Mouse (Mus musculus): ENCODE data around the gene Prss53. TPM values are rescaled to one million over a fixed set of nuclear protein-coding genes. Genes with fewer than 3 reads are reported as not detected.

Gene Prss53
- not detected for polyA plus RNA-seq (2014; fragmentation: Illumina TruSeq; extraction: RNeasy Lipid Tissue Mini Kit (QIAGEN cat#74804); ENCODE audit: low read depth, low replicate concordance)

DNA sequence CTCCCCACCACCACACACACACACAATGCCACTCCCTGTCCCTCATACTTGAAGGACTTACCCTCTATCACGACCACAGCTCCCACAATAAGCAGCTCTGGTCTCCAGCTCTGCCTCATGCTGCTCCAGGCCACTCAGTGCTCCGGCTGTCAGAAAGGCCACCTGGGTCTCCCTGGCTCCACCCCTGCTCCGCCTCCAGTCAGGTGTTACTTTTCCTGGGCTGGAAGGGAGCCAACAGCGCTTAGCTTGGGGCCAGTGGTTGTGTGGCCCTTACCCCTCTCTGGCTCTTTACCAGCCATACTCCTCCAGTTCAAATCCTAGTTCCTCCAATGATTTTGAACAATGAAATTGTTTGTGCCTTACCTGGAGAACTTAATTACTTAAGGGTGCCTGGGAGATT lies at the start of gene Prss53:
TSS of gene Prss53 (minus strand) at position 173 of the 400 bp plus-strand sequence.

DNA sequence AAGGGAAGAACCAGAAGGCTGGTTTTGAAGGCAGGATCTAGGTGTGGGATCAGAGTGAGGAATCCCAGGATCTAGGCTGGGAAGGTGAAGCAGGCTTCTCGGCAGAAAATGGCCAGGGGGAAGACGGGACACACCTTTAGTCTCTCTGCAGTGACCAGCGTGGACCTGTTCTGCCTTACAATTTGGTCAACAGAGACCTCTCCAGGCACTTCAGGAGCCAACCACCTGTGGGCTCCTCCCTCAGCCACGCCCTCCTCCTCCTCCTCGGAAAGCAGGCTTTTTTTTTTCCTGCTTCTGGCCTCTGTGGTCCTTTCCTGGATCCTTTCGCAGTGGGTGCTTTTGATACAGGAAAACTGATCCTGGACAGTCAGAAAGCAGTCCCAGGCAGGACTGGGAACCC lies 39.2 kb upstream of the Prss53 start, which contains the start of gene Prss8:
TSS of gene Prss8 (minus strand) at position 182 of the 400 bp plus-strand sequence.

DNA sequence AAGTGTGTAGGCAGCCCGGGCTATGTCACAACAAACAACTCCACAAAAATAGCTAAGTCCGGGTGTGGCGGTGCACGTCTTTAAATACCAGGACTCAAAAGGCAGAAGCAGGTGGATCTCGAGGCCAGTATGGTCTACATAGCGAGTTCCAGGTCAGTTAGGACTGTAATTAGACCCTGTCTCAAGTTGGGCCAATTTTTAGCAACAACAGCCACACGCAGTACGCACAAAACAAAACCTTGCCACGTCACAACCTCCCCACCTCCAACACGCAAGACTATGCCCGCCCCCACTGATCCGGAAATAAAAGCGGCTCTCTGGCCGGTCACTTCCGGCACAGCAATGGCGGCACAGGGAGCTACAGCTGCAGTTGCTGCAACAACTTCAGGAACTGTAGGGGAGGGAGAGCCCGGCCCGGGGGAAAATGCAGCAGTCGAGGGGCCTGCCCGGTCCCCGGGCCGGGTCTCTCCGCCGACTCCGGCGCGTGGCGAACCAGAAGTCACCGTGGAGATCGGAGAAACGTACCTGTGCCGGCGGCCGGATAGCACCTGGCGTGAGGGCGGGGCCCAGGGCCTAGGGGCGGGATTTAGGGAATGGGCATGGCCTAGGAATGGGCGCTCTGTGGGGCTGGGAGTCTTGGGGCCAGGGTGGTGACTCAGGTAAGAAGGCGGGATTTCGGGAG lies 21.6 kb upstream of the Prss53 start, which contains the start of gene Kat8:
TSS of gene Kat8 (plus strand) at position 327 of the 682 bp plus-strand sequence.

GRCm38 (mm10) chr7:127903971-127904796 lies 13.4 kb upstream of the Prss53 start, which contains the start of gene Bckdk:
Gene Bckdk, plus strand, starts transcription at chr7:127904082.

GRCm38 (mm10) chr7:127895442-127895841 lies 4.7 kb upstream of the Prss53 start, which contains the start of the genes Gm21974 and Vkorc1:
Gene Gm21974, minus strand, starts transcription at chr7:127895454.
Gene Vkorc1, minus strand, starts transcription at chr7:127895617.

GRCm38 (mm10) chr7:127876467-127877348 lies 14.1 kb downstream of the Prss53 start, which contains the start of gene Zfp668:
Gene Zfp668, minus strand, starts transcription at chr7:127876828.

GRCm38 (mm10) chr7:127876041-127876466 lies 14.7 kb downstream of the Prss53 start, which contains the start of gene Zfp646:
Gene Zfp646, plus strand, starts transcription at chr7:127876221.

Other genes starting within 250 kb of the Prss53 start
- gene Bcl7c, start 182.0 kb downstream of the Prss53 start, polyA plus RNA-seq (2014; fragmentation: Illumina TruSeq; extraction: RNeasy Lipid Tissue Mini Kit (QIAGEN cat#74804); ENCODE audit: low read depth, low replicate concordance), result 5.5 TPM
- 2.6 TPM for gene Ctf1, start 178.2 kb downstream of the Prss53 start, polyA plus RNA-seq (2014; fragmentation: Illumina TruSeq; extraction: RNeasy Lipid Tissue Mini Kit (QIAGEN cat#74804); ENCODE audit: low read depth, low replicate concordance)
- not detected for gene Ctf2, start 158.8 kb downstream of the Prss53 start, polyA plus RNA-seq (2014; fragmentation: Illumina TruSeq; extraction: RNeasy Lipid Tissue Mini Kit (QIAGEN cat#74804); ENCODE audit: low read depth, low replicate concordance)
- 0.29 TPM for gene Fbxl19, start 146.4 kb downstream of the Prss53 start, polyA plus RNA-seq (2014; fragmentation: Illumina TruSeq; extraction: RNeasy Lipid Tissue Mini Kit (QIAGEN cat#74804); ENCODE audit: low read depth, low replicate concordance)
- gene Orai3, start 121.2 kb downstream of the Prss53 start, polyA plus RNA-seq (2014; fragmentation: Illumina TruSeq; extraction: RNeasy Lipid Tissue Mini Kit (QIAGEN cat#74804); ENCODE audit: low read depth, low replicate concordance), result 5.6 TPM
- gene Setd1a, start 114.3 kb downstream of the Prss53 start, polyA plus RNA-seq (2014; fragmentation: Illumina TruSeq; extraction: RNeasy Lipid Tissue Mini Kit (QIAGEN cat#74804); ENCODE audit: low read depth, low replicate concordance), result 7.7 TPM
- gene Gm49388, start 105.4 kb downstream of the Prss53 start, polyA plus RNA-seq (2014; fragmentation: Illumina TruSeq; extraction: RNeasy Lipid Tissue Mini Kit (QIAGEN cat#74804); ENCODE audit: low read depth, low replicate concordance), result not detected
- 17.3 TPM for gene Hsd3b7, start 90.4 kb downstream of the Prss53 start, polyA plus RNA-seq (2014; fragmentation: Illumina TruSeq; extraction: RNeasy Lipid Tissue Mini Kit (QIAGEN cat#74804); ENCODE audit: low read depth, low replicate concordance)
- 16.9 TPM for gene Stx4a, start 66.7 kb downstream of the Prss53 start, polyA plus RNA-seq (2014; fragmentation: Illumina TruSeq; extraction: RNeasy Lipid Tissue Mini Kit (QIAGEN cat#74804); ENCODE audit: low read depth, low replicate concordance)
- 0.93 TPM for gene Stx1b, start 66.4 kb downstream of the Prss53 start, polyA plus RNA-seq (2014; fragmentation: Illumina TruSeq; extraction: RNeasy Lipid Tissue Mini Kit (QIAGEN cat#74804); ENCODE audit: low read depth, low replicate concordance)
- gene Zfp646, start 14.7 kb downstream of the Prss53 start, polyA plus RNA-seq (2014; fragmentation: Illumina TruSeq; extraction: RNeasy Lipid Tissue Mini Kit (QIAGEN cat#74804); ENCODE audit: low read depth, low replicate concordance), result 7.7 TPM
- gene Zfp668, start 14.1 kb downstream of the Prss53 start, polyA plus RNA-seq (2014; fragmentation: Illumina TruSeq; extraction: RNeasy Lipid Tissue Mini Kit (QIAGEN cat#74804); ENCODE audit: low read depth, low replicate concordance), result 3.4 TPM
- gene Gm21974, start 4.5 kb upstream of the Prss53 start, polyA plus RNA-seq (2014; fragmentation: Illumina TruSeq; extraction: RNeasy Lipid Tissue Mini Kit (QIAGEN cat#74804); ENCODE audit: low read depth, low replicate concordance), result not detected
- 40.1 TPM for gene Vkorc1, start 4.6 kb upstream of the Prss53 start, polyA plus RNA-seq (2014; fragmentation: Illumina TruSeq; extraction: RNeasy Lipid Tissue Mini Kit (QIAGEN cat#74804); ENCODE audit: low read depth, low replicate concordance)
- gene Bckdk, start 13.1 kb upstream of the Prss53 start, polyA plus RNA-seq (2014; fragmentation: Illumina TruSeq; extraction: RNeasy Lipid Tissue Mini Kit (QIAGEN cat#74804); ENCODE audit: low read depth, low replicate concordance), result 4.7 TPM
- gene Kat8, start 21.5 kb upstream of the Prss53 start, polyA plus RNA-seq (2014; fragmentation: Illumina TruSeq; extraction: RNeasy Lipid Tissue Mini Kit (QIAGEN cat#74804); ENCODE audit: low read depth, low replicate concordance), result 8.5 TPM
- gene Prss8, start 39.1 kb upstream of the Prss53 start, polyA plus RNA-seq (2014; fragmentation: Illumina TruSeq; extraction: RNeasy Lipid Tissue Mini Kit (QIAGEN cat#74804); ENCODE audit: low read depth, low replicate concordance), result not detected
- gene Prss36, start 55.8 kb upstream of the Prss53 start, polyA plus RNA-seq (2014; fragmentation: Illumina TruSeq; extraction: RNeasy Lipid Tissue Mini Kit (QIAGEN cat#74804); ENCODE audit: low read depth, low replicate concordance), result not detected
- 456 TPM for gene Fus, start 76.5 kb upstream of the Prss53 start, polyA plus RNA-seq (2014; fragmentation: Illumina TruSeq; extraction: RNeasy Lipid Tissue Mini Kit (QIAGEN cat#74804); ENCODE audit: low read depth, low replicate concordance)
- gene Pycard, start 102.9 kb upstream of the Prss53 start, polyA plus RNA-seq (2014; fragmentation: Illumina TruSeq; extraction: RNeasy Lipid Tissue Mini Kit (QIAGEN cat#74804); ENCODE audit: low read depth, low replicate concordance), result 2.3 TPM
- not detected for gene Trim72, start 113.0 kb upstream of the Prss53 start, polyA plus RNA-seq (2014; fragmentation: Illumina TruSeq; extraction: RNeasy Lipid Tissue Mini Kit (QIAGEN cat#74804); ENCODE audit: low read depth, low replicate concordance)
- gene Itgam, start 171.7 kb upstream of the Prss53 start, polyA plus RNA-seq (2014; fragmentation: Illumina TruSeq; extraction: RNeasy Lipid Tissue Mini Kit (QIAGEN cat#74804); ENCODE audit: low read depth, low replicate concordance), result 4.1 TPM
- not detected for gene Gm49368, start 171.7 kb upstream of the Prss53 start, polyA plus RNA-seq (2014; fragmentation: Illumina TruSeq; extraction: RNeasy Lipid Tissue Mini Kit (QIAGEN cat#74804); ENCODE audit: low read depth, low replicate concordance)
- gene Itgax, start 238.6 kb upstream of the Prss53 start, polyA plus RNA-seq (2014; fragmentation: Illumina TruSeq; extraction: RNeasy Lipid Tissue Mini Kit (QIAGEN cat#74804); ENCODE audit: low read depth, low replicate concordance), result 0.99 TPM

All from adrenal gland, adult 10 weeks (tissue).